Mouse (Mus musculus): Measurements from ENCODE around the gene Dtx4. TPM values are rescaled to one million over a fixed set of nuclear protein-coding genes. Genes with fewer than 3 reads are reported as not detected.

Gene Dtx4
- total and polyA plus RNA-seq, 3 experiments: 16.4 to 30.5 (median 21.2) TPM

DNA sequence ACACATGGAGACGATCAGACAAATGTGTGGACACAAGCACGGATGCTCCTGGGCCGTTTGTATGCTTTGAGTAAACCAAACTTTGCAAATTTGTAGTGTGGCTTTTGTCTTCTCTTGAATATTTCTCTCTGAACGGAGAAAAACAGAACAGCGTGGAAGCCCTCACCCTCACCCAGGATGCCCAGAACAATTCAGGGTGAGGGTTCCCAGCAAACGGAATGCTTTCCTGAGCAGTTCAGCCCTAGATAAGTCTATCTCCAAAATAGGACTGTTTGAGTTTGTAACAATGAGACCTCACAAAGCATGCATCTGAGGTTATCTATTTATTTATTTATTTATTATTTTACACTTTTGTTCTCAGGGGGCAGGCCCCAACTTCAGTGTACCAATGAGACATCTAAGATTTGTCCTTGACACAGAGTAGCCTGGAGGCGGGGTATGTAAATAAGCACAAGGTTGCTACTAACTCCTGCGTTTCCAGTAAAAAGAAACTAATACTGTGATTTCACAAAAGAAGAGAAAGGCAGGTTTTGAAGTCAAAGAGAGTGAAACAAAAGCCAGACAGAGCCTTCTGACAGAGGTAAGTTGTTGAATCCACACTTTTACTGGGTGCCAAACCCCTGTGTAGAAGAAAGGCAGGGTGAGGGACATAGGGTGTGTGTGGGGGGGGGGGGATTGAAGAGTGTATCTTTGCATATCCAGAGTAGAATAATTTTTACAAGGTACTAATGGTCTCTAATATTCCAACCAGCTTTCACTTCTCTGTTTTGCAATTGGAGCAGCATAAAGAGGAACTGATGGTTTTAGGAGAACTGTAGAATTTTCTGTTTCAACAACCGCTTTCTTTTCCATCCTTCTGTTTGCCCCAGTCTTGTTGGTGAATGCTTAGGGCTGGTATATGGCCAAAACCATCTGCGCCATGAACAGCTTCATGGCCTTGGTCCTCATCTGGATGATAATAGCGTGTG lies 40.7 kb downstream of the Dtx4 start, which contains the start of gene Mpeg1 (continued):
- TF ChIP-seq KAT2A (IDR thresholded peaks at IDR 0.05; ENCODE audit: insufficient replicate concordance, low read length): 0 out of 2 replicates have a peak, but pooled peaks have one; percentile 34
- peak; percentile 71 for TF ChIP-seq CHD2 (IDR thresholded peaks at IDR 0.05; ENCODE audit: low read length)
- TF ChIP-seq NELFE (IDR thresholded peaks at IDR 0.05; ENCODE audit: low read depth, low read length): peak; percentile 46
- TF ChIP-seq JUN (IDR thresholded peaks at IDR 0.05; ENCODE audit: insufficient read depth, low read depth, low read length): no peak
- peak; percentile 67 for TF ChIP-seq ZMIZ1 (IDR thresholded peaks at IDR 0.05; ENCODE audit: low read depth, low read length)
- peak; percentile 47; the same call in 1 of the 2 replicates for TF ChIP-seq MEF2A (IDR thresholded peaks at IDR 0.05; ENCODE audit: borderline replicate concordance, low read depth, low read length)
- no peak for TF ChIP-seq MAX (IDR thresholded peaks at IDR 0.05; ENCODE audit: low read length)
- TF ChIP-seq MXI1 (IDR thresholded peaks at IDR 0.05; ENCODE audit: low read depth, low read length): no peak; the same call in 1 of the 2 replicates
- no peak; the same call in none of the 2 replicates for TF ChIP-seq BHLHE40 (IDR thresholded peaks at IDR 0.05; ENCODE audit: low read depth, low read length)

DNA sequence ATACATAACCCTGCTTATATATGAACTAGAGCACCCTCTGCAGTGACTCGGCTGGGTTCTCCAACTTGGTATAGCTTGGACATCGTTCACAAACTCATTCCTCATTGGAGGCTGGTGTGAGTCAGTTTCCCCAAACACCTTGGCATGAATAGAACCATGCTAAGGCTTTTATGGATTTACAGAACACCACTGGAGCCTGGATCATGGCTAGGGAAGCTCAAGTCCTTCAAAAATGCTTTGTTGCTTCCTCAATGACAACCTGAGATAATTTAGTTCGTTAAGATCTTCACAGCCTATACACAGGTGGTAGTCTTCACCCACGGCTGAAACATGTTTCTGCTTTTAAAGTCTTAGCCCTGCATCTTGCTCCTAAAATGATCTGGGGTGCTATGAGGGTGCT lies 41.7 kb downstream of the Dtx4 start:
- peaks cover 36% of the 10 kb centered on the region for H3K79me2 ChIP-seq (replicated peaks; ENCODE audit: control insufficient read depth, extremely low read depth, insufficient read depth, poor library complexity, severe bottlenecking)
- TF ChIP-seq SIN3A (IDR thresholded peaks at IDR 0.05; ENCODE audit: low read length): peak; percentile 33; the same call in 1 of the 2 replicates
- no peak for TF ChIP-seq E2F4 (IDR thresholded peaks at IDR 0.05; ENCODE audit: insufficient replicate concordance, low read depth, low read length)
- no peak for TF ChIP-seq ETS1 (conservative IDR thresholded peaks at IDR 0.05; ENCODE audit: low read depth, low read length)
- 0 out of 4 replicates have a peak, but pooled peaks of 1 of the 2 experiments have one; percentile 0 for TF ChIP-seq CTCF (conservative IDR thresholded peaks at IDR 0.05 in 1 of 2, IDR thresholded peaks at IDR 0.05 in 1 of 2; ENCODE audit: low read depth in 2 of 2, low read length in 2 of 2)
- TF ChIP-seq RAD21 (IDR thresholded peaks at IDR 0.05; ENCODE audit: low read depth, low read length): no peak
- TF ChIP-seq RCOR1 (conservative IDR thresholded peaks at IDR 0.05; ENCODE audit: low read depth, low read length): no peak
- TF ChIP-seq MEF2A (IDR thresholded peaks at IDR 0.05; ENCODE audit: borderline replicate concordance, low read depth, low read length): no peak
- TF ChIP-seq BHLHE40 (IDR thresholded peaks at IDR 0.05; ENCODE audit: low read depth, low read length): no peak
- no peak for TF ChIP-seq KAT2A (IDR thresholded peaks at IDR 0.05; ENCODE audit: insufficient replicate concordance, low read length)
- TF ChIP-seq UBTF (IDR thresholded peaks at IDR 0.05; ENCODE audit: low read depth, low read length): no peak
- TF ChIP-seq EP300 (IDR thresholded peaks at IDR 0.05; ENCODE audit: low read length): no peak
- TF ChIP-seq JUN (IDR thresholded peaks at IDR 0.05; ENCODE audit: insufficient read depth, low read depth, low read length): no peak
- in situ Hi-C loops (cut with MboI; ENCODE audit: low pct_ligation_motif_present, low pct_unique_long_range_greater_than_20kb, low sequenced_read_pairs) (no loop called here), dilution Hi-C loops (cut with MboI; ENCODE audit: extremely low pct_ligation_motif_present, extremely low pct_unique_long_range_greater_than_20kb, low sequenced_read_pairs) (no loop called here)
- H3K9me3 ChIP-seq (replicated peaks; ENCODE audit: low read length): no peaks in the 10 kb centered on the region
- DNase-seq (ENCODE audit: extremely low read depth): no peak
- H3K4me3 ChIP-seq (replicated peaks in 1 of 3; ENCODE audit: low read depth in 2 of 3, low read length in 2 of 3, poor library complexity in 1 of 3): peak overlapping the region; percentile 42 to 99 (median 92)
- H3K9ac ChIP-seq (ENCODE audit: insufficient read depth, low read depth): peak overlapping the region; percentile 88
- no peaks in the 10 kb centered on the region for H3K27me3 ChIP-seq (replicated peaks)
- peak overlapping the region; percentile 87 for H3K4me2 ChIP-seq (ENCODE audit: insufficient read depth, low read depth, poor library complexity, severe bottlenecking)
- peak overlapping the region; percentile 83 for H3K27ac ChIP-seq (ENCODE audit: insufficient read depth, low read depth)
- peaks cover 2 to 26% of the 10 kb centered on the region in 2 experiments; a peak in 2 of 4 replicates for H3K4me1 ChIP-seq (ENCODE audit: control insufficient read depth in 1 of 2, insufficient read depth in 2 of 2)
- H3K36me3 ChIP-seq (replicated peaks in 1 of 2; ENCODE audit: control insufficient read depth in 1 of 2, insufficient read depth in 1 of 2, low read length in 1 of 2): peaks cover 0 to 21% of the 10 kb centered on the region in 2 experiments

Data from CH12.LX (cell line).